Mouse (Mus musculus) kidney, adult 2 months (tissue): ENCODE data around the gene Hpcal4. TPM values are rescaled to one million over a fixed set of nuclear protein-coding genes. Genes with fewer than 3 reads are reported as not detected.

Experiments used
- DNase-seq: peaks from one replicate; pipeline ENCODE4 v3.0.0; 2021
- H3K27ac ChIP-seq: fragments of 200-500 bp; 2 replicates; pipeline ENCODE4 v1.5.1; 2012; ENCODE audit warnings: low read depth, low read length, control low read depth, inconsistent platforms; ENCODE audit not compliant: insufficient read depth
- H3K27me3 ChIP-seq: fragments of 200-500 bp; replicated peaks from 2 replicates; pipeline ENCODE4 v1.6.1; 2012; ENCODE audit warnings: mild to moderate bottlenecking, moderate library complexity, low read length, inconsistent platforms; ENCODE audit not compliant: control insufficient read depth, insufficient read depth
- H3K36me3 ChIP-seq: fragments of 200-500 bp; 2 replicates; pipeline ENCODE4 v1.6.1; 2012; ENCODE audit warnings: mild to moderate bottlenecking, moderate library complexity, low read length, inconsistent platforms; ENCODE audit not compliant: control insufficient read depth, insufficient read depth
- H3K4me1 ChIP-seq: fragments of 200-500 bp; 2 replicates; pipeline ENCODE4 v1.6.1; 2011; ENCODE audit warnings: low read length; ENCODE audit not compliant: control insufficient read depth, insufficient read depth
- H3K4me3 ChIP-seq: fragments of 200-500 bp; 2 replicates; pipeline ENCODE4 v1.5.1; 2011; ENCODE audit warnings: mild to moderate bottlenecking, low read depth, low read length, control low read depth; ENCODE audit not compliant: insufficient read depth
- CTCF ChIP-seq: fragments of 200-500 bp; conservative IDR thresholded peaks from 2 replicates; pipeline ENCODE4 v1.5.1; 2011; ENCODE audit warnings: low read depth, mild to moderate bottlenecking, control low read depth, low read length, moderate library complexity, mixed read lengths; ENCODE audit not compliant: insufficient read depth, insufficient read length
- POLR2A ChIP-seq: fragments of 200-500 bp; IDR thresholded peaks from one replicate; pipeline ENCODE4 v1.6.1; 2011; ENCODE audit warnings: low read depth, low read length, control low read depth
- WGBS: fragments of 180-500 bp; shearing (Covaris S2); methylation state at CpG from one replicate; pipeline ENCODE4 v1.1.7; 2018; 5-methylcytosine and 5-hydroxymethylcytosine counted together
- polyA plus RNA-seq: library from polyadenylated mRNA; depleted of rRNA; stranded (reverse); fragments of >200 nt; gene quantifications from 2 replicates; pipeline ENCODE4 v1.2.3, GENCODE M21; 2012; rRNA removed

Hpcal4 gene
- polyA plus RNA-seq: 0.75 and 0.83 TPM in 2 replicates

- Histone ChIP-seq H3K4me1 (peaks cover 4% of the 10 kb centered on the region), H3K27ac (no peak within 1 kb of the TSS), H3K4me3 (peak within 1 kb of the TSS; percentile 52), H3K27me3 (peaks cover 2% of the 10 kb centered on the region), H3K36me3 (no peaks in the 10 kb centered on the region)
- DNase-seq: no peak
- no peak for TF ChIP-seq CTCF
- no peak for TF ChIP-seq POLR2A
- WGBS: 2% methylated on average over 44 of the region's 44 CpGs
These were observed at the start of gene Hpcal4 for GRCm38 (mm10) chr4:123182328-123183238. Hpcal4 (plus strand) TSS chr4:123183227.

- Histone ChIP-seq H3K4me1 (no peaks in the 10 kb centered on the region), H3K4me3 (no peak overlapping the region), H3K36me3 (peaks cover 1% of the 10 kb centered on the region), H3K27me3 (no peaks in the 10 kb centered on the region), H3K27ac (no peak overlapping the region)
- TF ChIP-seq POLR2A (no peak), CTCF (no peak)
- no peak for DNase-seq
- 91% methylated on average over 3 of the region's 3 CpGs for WGBS
These were observed 45.5 kb upstream of the Hpcal4 start for GRCm38 (mm10) chr4:123137551-123137950.

- H3K4me3 ChIP-seq: peak within 1 kb of the TSS; percentile 90
- H3K27me3 ChIP-seq: no peaks in the 10 kb centered on the region
- peak within 1 kb of the TSS; percentile 60; the same call in 1 of the 2 replicates for H3K27ac ChIP-seq
- no peaks in the 10 kb centered on the region for H3K36me3 ChIP-seq
- 1% methylated on average over 34 of the region's 34 CpGs for WGBS
- TF ChIP-seq POLR2A (peak; percentile 48), CTCF (no peak)
- peak; percentile 86 for DNase-seq
- no peaks in the 10 kb centered on the region for H3K4me1 ChIP-seq
These were observed 43.4 kb upstream of the Hpcal4 start, which contains the start of gene Ppie for GRCm38 (mm10) chr4:123139513-123140154. Ppie (minus strand) TSS chr4:123139951.

- Histone ChIP-seq H3K27me3 (no peaks in the 10 kb centered on the region), H3K36me3 (no peaks in the 10 kb centered on the region), H3K27ac (no peak overlapping the region), H3K4me1 (no peaks in the 10 kb centered on the region), H3K4me3 (no peak overlapping the region)
- 74% methylated on average over 5 of the region's 5 CpGs for WGBS
- TF ChIP-seq POLR2A (no peak), CTCF (no peak)
- DNase-seq: no peak
These were observed 35.4 kb upstream of the Hpcal4 start for GRCm38 (mm10) chr4:123147446-123148150.

- H3K36me3 ChIP-seq: no peaks in the 10 kb centered on the region
- TF ChIP-seq CTCF (no peak), POLR2A (no peak)
- 86% methylated on average over 4 of the region's 4 CpGs for WGBS
These were observed 31.0 kb upstream of the Hpcal4 start for GRCm38 (mm10) chr4:123152003-123152402.

GRCm38 (mm10) chr4:123152976-123153375, 30.1 kb upstream of the Hpcal4 start:
- no peaks in the 10 kb centered on the region for H3K4me1 ChIP-seq
- 70% methylated on average over 5 of the region's 5 CpGs for WGBS
- DNase-seq: no peak
- H3K27me3 ChIP-seq: no peaks in the 10 kb centered on the region
- no peaks in the 10 kb centered on the region for H3K36me3 ChIP-seq
- H3K4me3 ChIP-seq: no peak overlapping the region
- H3K27ac ChIP-seq: no peak overlapping the region
- no peak for TF ChIP-seq CTCF
- no peak for TF ChIP-seq POLR2A

More at GRCm38 (mm10) chr4:123152003-123152402, 31.0 kb upstream of the Hpcal4 start:
- Histone ChIP-seq H3K4me3 (no peak overlapping the region), H3K27me3 (no peaks in the 10 kb centered on the region), H3K27ac (no peak overlapping the region), H3K4me1 (no peaks in the 10 kb centered on the region)
- no peak for DNase-seq
